Mouse (Mus musculus): Measurements from ENCODE around the gene Fam20a. TPM values are rescaled to one million over a fixed set of nuclear protein-coding genes. Genes with fewer than 3 reads are reported as not detected.

Gene Fam20a
- polyA plus RNA-seq, 1 experiment from 2014 or later: 1.2 TPM

- ATAC-seq (replicated peaks; ENCODE audit: insufficient number of reproducible peaks, low FRiP score, low TSS enrichment): no peak
Observed at GRCm38 (mm10) chr11:109708786-109709185, 13.3 kb downstream of the Fam20a start.

GRCm38 (mm10) chr11:109707442-109707841 lies 14.6 kb downstream of the Fam20a start:
- Histone ChIP-seq H3K4me1 (ENCODE audit: control insufficient read depth, insufficient read depth, low read length) (peaks cover 7% of the 10 kb centered on the region; the same call in 1 of the 2 replicates), H3K36me3 (ENCODE audit: control insufficient read depth, insufficient read depth, low read length) (no peaks in the 10 kb centered on the region), H3K4me2 (no peak overlapping the region), H3K9ac (ENCODE audit: low read depth, low read length) (no peak overlapping the region), H3K27me3 (ENCODE audit: control insufficient read depth, insufficient read depth, low read length) (no peaks in the 10 kb centered on the region), H3K27ac (ENCODE audit: low read depth, low read length) (no peak overlapping the region), H3K9me3 (replicated peaks; ENCODE audit: control insufficient read depth, low read length) (no peaks in the 10 kb centered on the region), H3K4me3 (ENCODE audit: low read depth, low read length) (no peak overlapping the region)
- 64% methylated on average over 3 of the region's 3 CpGs for WGBS (ENCODE audit: insufficient replicate concordance)
- no peak for ATAC-seq (replicated peaks; ENCODE audit: insufficient number of reproducible peaks, low FRiP score, low TSS enrichment)

More at GRCm38 (mm10) chr11:109708786-109709185, 13.3 kb downstream of the Fam20a start:
- peaks cover 7% of the 10 kb centered on the region; the same call in 1 of the 2 replicates for H3K4me1 ChIP-seq (ENCODE audit: control insufficient read depth, insufficient read depth, low read length)
- no peak overlapping the region for H3K9ac ChIP-seq (ENCODE audit: low read depth, low read length)
- H3K27ac ChIP-seq (ENCODE audit: low read depth, low read length): no peak overlapping the region
- H3K27me3 ChIP-seq (ENCODE audit: control insufficient read depth, insufficient read depth, low read length): no peaks in the 10 kb centered on the region
- H3K9me3 ChIP-seq (replicated peaks; ENCODE audit: control insufficient read depth, low read length): no peaks in the 10 kb centered on the region
- H3K4me2 ChIP-seq: no peak overlapping the region
- H3K36me3 ChIP-seq (ENCODE audit: control insufficient read depth, insufficient read depth, low read length): no peaks in the 10 kb centered on the region
- WGBS (ENCODE audit: insufficient replicate concordance): 90% methylated on average over 4 of the region's 4 CpGs
- H3K4me3 ChIP-seq (ENCODE audit: low read depth, low read length): no peak overlapping the region

GRCm38 (mm10) chr11:109706586-109706985 lies 15.5 kb downstream of the Fam20a start:
- 81% methylated on average over 4 of the region's 4 CpGs for WGBS (ENCODE audit: insufficient replicate concordance)
- no peaks in the 10 kb centered on the region for H3K9me3 ChIP-seq (replicated peaks; ENCODE audit: control insufficient read depth, low read length)
- H3K36me3 ChIP-seq (ENCODE audit: control insufficient read depth, insufficient read depth, low read length): no peaks in the 10 kb centered on the region
- ATAC-seq (replicated peaks; ENCODE audit: insufficient number of reproducible peaks, low FRiP score, low TSS enrichment): no peak
- H3K9ac ChIP-seq (ENCODE audit: low read depth, low read length): no peak overlapping the region
- no peak overlapping the region for H3K4me2 ChIP-seq
- no peak overlapping the region for H3K27ac ChIP-seq (ENCODE audit: low read depth, low read length)
- H3K27me3 ChIP-seq (ENCODE audit: control insufficient read depth, insufficient read depth, low read length): no peaks in the 10 kb centered on the region
- H3K4me1 ChIP-seq (ENCODE audit: control insufficient read depth, insufficient read depth, low read length): peaks cover 7% of the 10 kb centered on the region; the same call in 1 of the 2 replicates
- no peak overlapping the region for H3K4me3 ChIP-seq (ENCODE audit: low read depth, low read length)

- no peak overlapping the region for H3K9ac ChIP-seq (ENCODE audit: low read depth, low read length)
- H3K4me1 ChIP-seq (ENCODE audit: control insufficient read depth, insufficient read depth, low read length): peaks cover 7% of the 10 kb centered on the region; the same call in 1 of the 2 replicates
- ATAC-seq (replicated peaks; ENCODE audit: insufficient number of reproducible peaks, low FRiP score, low TSS enrichment): 0 out of 2 replicates have a peak, but pooled peaks have one; percentile 39
- no peak overlapping the region for H3K4me3 ChIP-seq (ENCODE audit: low read depth, low read length)
- H3K36me3 ChIP-seq (ENCODE audit: control insufficient read depth, insufficient read depth, low read length): no peaks in the 10 kb centered on the region
- no peaks in the 10 kb centered on the region for H3K27me3 ChIP-seq (ENCODE audit: control insufficient read depth, insufficient read depth, low read length)
- peak overlapping the region; percentile 50 for H3K4me2 ChIP-seq
- no peak overlapping the region for H3K27ac ChIP-seq (ENCODE audit: low read depth, low read length)
- WGBS (ENCODE audit: insufficient replicate concordance): 12% methylated on average over 9 of the region's 9 CpGs
- H3K9me3 ChIP-seq (replicated peaks; ENCODE audit: control insufficient read depth, low read length): no peaks in the 10 kb centered on the region
Observed at GRCm38 (mm10) chr11:109706055-109706412, 16.0 kb downstream of the Fam20a start.

GRCm38 (mm10) chr11:109705336-109706054 lies 16.6 kb downstream of the Fam20a start:
- no peaks in the 10 kb centered on the region for H3K36me3 ChIP-seq (ENCODE audit: control insufficient read depth, insufficient read depth, low read length)
- no peak overlapping the region; the same call in 1 of the 2 replicates for H3K27ac ChIP-seq (ENCODE audit: low read depth, low read length)
- WGBS (ENCODE audit: insufficient replicate concordance): 61% methylated on average over 9 of the region's 9 CpGs
- H3K9ac ChIP-seq (ENCODE audit: low read depth, low read length): no peak overlapping the region; the same call in 1 of the 2 replicates
- ATAC-seq (replicated peaks; ENCODE audit: insufficient number of reproducible peaks, low FRiP score, low TSS enrichment): no peak
- H3K27me3 ChIP-seq (ENCODE audit: control insufficient read depth, insufficient read depth, low read length): no peaks in the 10 kb centered on the region
- no peak overlapping the region for H3K4me3 ChIP-seq (ENCODE audit: low read depth, low read length)
- H3K4me1 ChIP-seq (ENCODE audit: control insufficient read depth, insufficient read depth, low read length): peaks cover 7% of the 10 kb centered on the region; the same call in 1 of the 2 replicates
- no peaks in the 10 kb centered on the region for H3K9me3 ChIP-seq (replicated peaks; ENCODE audit: control insufficient read depth, low read length)
- peak overlapping the region; percentile 50 for H3K4me2 ChIP-seq

- 86% methylated on average over 22 of the region's 22 CpGs for WGBS (ENCODE audit: insufficient replicate concordance)
- Histone ChIP-seq H3K4me1 (ENCODE audit: control insufficient read depth, insufficient read depth, low read length) (peaks cover 7% of the 10 kb centered on the region; the same call in 1 of the 2 replicates), H3K36me3 (ENCODE audit: control insufficient read depth, insufficient read depth, low read length) (no peaks in the 10 kb centered on the region), H3K9me3 (replicated peaks; ENCODE audit: control insufficient read depth, low read length) (no peaks in the 10 kb centered on the region), H3K27me3 (ENCODE audit: control insufficient read depth, insufficient read depth, low read length) (no peaks in the 10 kb centered on the region), H3K4me3 (ENCODE audit: low read depth, low read length) (no peak overlapping the region), H3K4me2 (no peak overlapping the region), H3K9ac (ENCODE audit: low read depth, low read length) (no peak overlapping the region), H3K27ac (ENCODE audit: low read depth, low read length) (no peak overlapping the region)
- no peak for ATAC-seq (replicated peaks; ENCODE audit: insufficient number of reproducible peaks, low FRiP score, low TSS enrichment)
Observed at GRCm38 (mm10) chr11:109704311-109705205, 17.5 kb downstream of the Fam20a start.

- 82% methylated on average over 9 of the region's 9 CpGs for WGBS (ENCODE audit: insufficient replicate concordance)
- Histone ChIP-seq H3K27ac (ENCODE audit: low read depth, low read length) (no peak overlapping the region), H3K36me3 (ENCODE audit: control insufficient read depth, insufficient read depth, low read length) (no peaks in the 10 kb centered on the region), H3K9ac (ENCODE audit: low read depth, low read length) (no peak overlapping the region), H3K4me3 (ENCODE audit: low read depth, low read length) (no peak overlapping the region), H3K27me3 (ENCODE audit: control insufficient read depth, insufficient read depth, low read length) (no peaks in the 10 kb centered on the region), H3K4me1 (ENCODE audit: control insufficient read depth, insufficient read depth, low read length) (peaks cover 7% of the 10 kb centered on the region; the same call in 1 of the 2 replicates), H3K4me2 (no peak overlapping the region), H3K9me3 (replicated peaks; ENCODE audit: control insufficient read depth, low read length) (no peaks in the 10 kb centered on the region)
- ATAC-seq (replicated peaks; ENCODE audit: insufficient number of reproducible peaks, low FRiP score, low TSS enrichment): no peak
Observed at GRCm38 (mm10) chr11:109703845-109704244, 18.2 kb downstream of the Fam20a start.

- ATAC-seq (replicated peaks; ENCODE audit: insufficient number of reproducible peaks, low FRiP score, low TSS enrichment): no peak
Observed at GRCm38 (mm10) chr11:109702031-109702815, 19.9 kb downstream of the Fam20a start.

More at GRCm38 (mm10) chr11:109702031-109702815, 19.9 kb downstream of the Fam20a start:
- no peak overlapping the region for H3K9ac ChIP-seq (ENCODE audit: low read depth, low read length)
- no peak overlapping the region for H3K4me2 ChIP-seq
- H3K4me1 ChIP-seq (ENCODE audit: control insufficient read depth, insufficient read depth, low read length): peaks cover 7% of the 10 kb centered on the region; the same call in 1 of the 2 replicates
- 63% methylated on average over 10 of the region's 10 CpGs for WGBS (ENCODE audit: insufficient replicate concordance)
- H3K4me3 ChIP-seq (ENCODE audit: low read depth, low read length): no peak overlapping the region
- H3K36me3 ChIP-seq (ENCODE audit: control insufficient read depth, insufficient read depth, low read length): no peaks in the 10 kb centered on the region
- H3K27ac ChIP-seq (ENCODE audit: low read depth, low read length): no peak overlapping the region
- no peaks in the 10 kb centered on the region for H3K9me3 ChIP-seq (replicated peaks; ENCODE audit: control insufficient read depth, low read length)
- no peaks in the 10 kb centered on the region for H3K27me3 ChIP-seq (ENCODE audit: control insufficient read depth, insufficient read depth, low read length)
